Mouse (Mus musculus) midbrain, embryonic 10.5 days (tissue): ENCODE measurements around the gene Rapgef2. TPM values are rescaled to one million over a fixed set of nuclear protein-coding genes. Genes with fewer than 3 reads are reported as not detected.

Source experiments
- DNase-seq: peaks from one replicate; pipeline ENCODE4 v3.0.0-alpha.2; 2017; ENCODE audit warnings: low spot score
- H3K27ac ChIP-seq: fragments of 300-500 bp; sonication (generic); replicated peaks from 2 replicates; pipeline ENCODE4 v1.5.1; 2016; ENCODE audit warnings: mild to moderate bottlenecking
- H3K27me3 ChIP-seq: fragments of 300-500 bp; sonication (generic); 2 replicates; pipeline ENCODE4 v1.6.1; 2016; ENCODE audit warnings: low read depth, mild to moderate bottlenecking; ENCODE audit not compliant: poor library complexity, severe bottlenecking
- H3K36me3 ChIP-seq: fragments of 300-500 bp; sonication (generic); 2 replicates; pipeline ENCODE4 v1.6.1; 2016; ENCODE audit warnings: mild to moderate bottlenecking, moderate library complexity
- H3K4me1 ChIP-seq: fragments of 300-500 bp; sonication (generic); 2 replicates; pipeline ENCODE4 v1.6.1; 2016
- H3K4me3 ChIP-seq: fragments of 300-500 bp; sonication (generic); 2 replicates; pipeline ENCODE4 v1.5.1; 2016; ENCODE audit warnings: mild to moderate bottlenecking, moderate library complexity
- H3K9me3 ChIP-seq: fragments of 300-500 bp; sonication (generic); replicated peaks from 2 replicates; pipeline ENCODE4 v1.6.1; 2016; ENCODE audit warnings: mild to moderate bottlenecking
- WGBS: fragments of 180-500 bp; shearing (Covaris S2); methylation state at CpG from one replicate; pipeline ENCODE4 v1.1.7; 2016; 5-methylcytosine and 5-hydroxymethylcytosine counted together
- polyA plus RNA-seq: library from polyadenylated mRNA; unstranded; fragments of >200 nt; fragmentation: Nextera tagmentation; extraction: Ambion mirVana; gene quantifications from 2 replicates; pipeline ENCODE4 v1.2.1, GENCODE M21; 2016

The Rapgef2 gene
- 3.9 and 5.0 TPM in 2 replicates for polyA plus RNA-seq

DNA sequence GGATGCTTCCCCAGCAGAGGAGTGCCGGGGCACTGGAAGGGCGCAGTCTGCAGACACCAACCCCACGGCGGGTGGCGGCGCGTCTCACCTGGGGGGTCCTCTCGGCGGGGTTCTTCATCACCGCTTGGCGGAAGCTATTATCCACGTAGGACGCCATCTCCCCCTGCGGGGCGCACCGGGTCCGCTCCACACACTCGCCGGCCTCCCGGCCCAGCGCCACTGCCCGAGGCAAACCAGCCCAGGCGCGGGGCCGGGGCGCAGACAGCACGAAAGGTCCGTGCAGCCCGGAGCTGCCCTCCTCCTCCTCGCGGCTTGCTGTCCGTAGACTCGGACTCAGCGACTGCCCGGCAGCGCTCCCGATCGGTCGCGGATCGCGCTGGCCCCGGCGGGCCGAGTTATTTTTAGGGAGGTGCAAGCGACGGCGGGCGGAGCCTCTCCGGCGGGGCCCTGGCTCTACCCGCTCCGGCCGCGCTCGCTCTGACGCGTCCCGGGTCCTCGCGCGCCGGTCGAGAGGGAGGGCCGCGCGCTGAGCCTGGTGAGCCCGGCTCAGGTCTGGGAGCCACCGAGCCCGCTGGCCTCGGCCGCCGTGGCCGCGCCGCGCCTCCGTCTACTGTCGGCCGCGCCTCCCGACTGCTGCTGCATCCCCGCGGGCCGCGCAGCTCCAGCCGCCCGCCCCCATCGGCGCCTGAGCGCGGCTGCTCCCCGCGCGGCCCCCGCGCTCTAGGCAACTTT is at the start of gene Rapgef2:
TSS of gene Rapgef2 (minus strand) at position 142 of the 732 bp plus-strand sequence.
- H3K9me3 ChIP-seq = no peaks in the 10 kb centered on the region
- DNase-seq = peak; percentile 79
- peak within 1 kb of the TSS; percentile 93 for H3K4me3 ChIP-seq
- H3K27ac ChIP-seq = peak within 1 kb of the TSS; percentile 96
- H3K36me3 ChIP-seq = no peaks in the 10 kb centered on the region
- H3K27me3 ChIP-seq = peaks cover 26% of the 10 kb centered on the region
- H3K4me1 ChIP-seq = peaks cover 46% of the 10 kb centered on the region
- under 1% methylated on average over 94 of the region's 97 CpGs for WGBS

DNA sequence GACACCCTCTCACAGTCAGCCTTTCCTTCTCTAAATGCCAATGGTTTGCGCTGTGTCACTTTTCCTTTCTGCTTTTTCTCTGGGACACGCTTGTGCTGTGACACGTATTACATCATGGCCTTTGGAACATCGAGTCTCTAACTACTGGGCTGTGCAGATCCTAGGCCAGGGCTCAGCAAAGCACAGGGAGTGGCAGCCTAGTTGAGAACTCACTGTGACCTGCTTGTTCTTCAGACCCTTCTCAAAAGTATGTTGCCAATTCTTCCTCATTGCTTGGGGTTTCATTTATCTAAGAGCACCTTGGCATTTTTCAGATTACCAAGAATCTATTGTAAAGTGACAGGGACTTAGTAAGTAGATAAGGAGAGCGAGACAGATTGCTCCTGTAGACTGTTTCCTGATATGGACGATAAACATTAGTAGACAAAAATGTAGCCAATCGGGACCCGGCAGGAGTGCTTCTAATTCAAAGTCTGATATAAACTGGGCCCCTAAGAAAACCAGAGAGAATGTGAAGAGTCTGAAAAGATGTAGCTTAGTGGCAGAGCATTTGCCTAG is 47.4 kb upstream of the Rapgef2 start:
- no peaks in the 10 kb centered on the region for H3K9me3 ChIP-seq
- DNase-seq = no peak
- no peaks in the 10 kb centered on the region for H3K27me3 ChIP-seq
- peaks cover 8% of the 10 kb centered on the region for H3K4me1 ChIP-seq
- no peak overlapping the region for H3K4me3 ChIP-seq
- whole genome bisulfite sequencing = 92% methylated on average over 8 of the region's 8 CpGs
- no peak overlapping the region for H3K27ac ChIP-seq
- H3K36me3 ChIP-seq = no peaks in the 10 kb centered on the region

DNA sequence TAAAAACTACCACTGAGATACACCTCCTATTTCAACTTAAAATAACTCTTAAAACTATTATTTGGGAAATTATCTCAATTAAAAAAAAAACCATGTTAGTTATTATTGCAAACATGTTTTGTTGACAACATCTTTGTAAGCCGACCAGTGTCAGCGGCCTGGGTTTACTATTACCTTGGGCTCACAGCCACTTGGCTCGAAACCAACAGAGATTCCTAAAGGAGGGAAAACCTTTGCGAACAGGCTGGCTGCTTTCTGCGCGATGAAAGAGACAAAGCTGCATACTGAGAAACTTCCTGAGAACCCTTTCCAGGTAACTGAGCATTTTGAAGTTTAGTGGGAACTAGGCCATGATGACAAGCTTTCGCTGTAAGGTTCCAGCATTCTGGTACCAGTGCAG is 46.7 kb upstream of the Rapgef2 start:
- H3K4me1 ChIP-seq = peaks cover 8% of the 10 kb centered on the region
- no peak overlapping the region for H3K4me3 ChIP-seq
- WGBS = 93% methylated on average over 7 of the region's 7 CpGs
- no peaks in the 10 kb centered on the region for H3K36me3 ChIP-seq
- no peak for DNase-seq
- no peaks in the 10 kb centered on the region for H3K9me3 ChIP-seq
- no peak overlapping the region for H3K27ac ChIP-seq
- no peaks in the 10 kb centered on the region for H3K27me3 ChIP-seq

DNA sequence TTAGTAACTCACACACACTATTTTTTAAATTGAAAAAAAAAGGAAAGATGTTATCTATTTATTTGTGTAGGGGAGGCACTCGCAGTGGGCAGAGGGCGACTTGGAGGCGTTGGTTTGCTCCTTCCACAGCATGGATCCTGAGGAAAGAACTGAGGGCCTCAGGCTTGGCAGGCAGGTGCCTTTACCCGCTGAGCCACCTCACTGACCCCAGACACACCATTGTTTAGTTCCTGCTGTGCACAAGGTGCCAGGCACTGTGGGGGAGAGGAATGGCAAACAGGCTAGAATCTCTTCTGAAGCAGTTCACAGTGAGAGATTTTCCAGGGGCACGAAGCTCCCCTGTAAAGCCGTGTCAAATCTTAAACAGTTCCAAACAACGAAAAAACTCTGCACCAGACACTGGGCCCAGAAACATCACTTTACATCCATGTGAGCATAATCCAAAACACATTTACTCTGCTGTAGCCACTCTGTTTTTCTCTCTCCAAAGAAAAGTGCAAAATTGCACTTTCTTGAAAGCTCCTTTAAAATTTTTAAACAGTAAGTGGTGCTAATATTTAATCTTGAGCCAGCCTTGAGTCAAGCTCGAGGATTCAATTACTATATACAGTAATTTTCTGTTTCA is 43.5 kb upstream of the Rapgef2 start:
- DNase-seq = no peak
- H3K27ac ChIP-seq = no peak overlapping the region
- 15% methylated on average over 8 of the region's 8 CpGs for WGBS
- no peaks in the 10 kb centered on the region for H3K9me3 ChIP-seq
- no peaks in the 10 kb centered on the region for H3K36me3 ChIP-seq
- H3K4me1 ChIP-seq = peaks cover 18% of the 10 kb centered on the region
- H3K4me3 ChIP-seq = no peak overlapping the region
- H3K27me3 ChIP-seq = no peaks in the 10 kb centered on the region

DNA sequence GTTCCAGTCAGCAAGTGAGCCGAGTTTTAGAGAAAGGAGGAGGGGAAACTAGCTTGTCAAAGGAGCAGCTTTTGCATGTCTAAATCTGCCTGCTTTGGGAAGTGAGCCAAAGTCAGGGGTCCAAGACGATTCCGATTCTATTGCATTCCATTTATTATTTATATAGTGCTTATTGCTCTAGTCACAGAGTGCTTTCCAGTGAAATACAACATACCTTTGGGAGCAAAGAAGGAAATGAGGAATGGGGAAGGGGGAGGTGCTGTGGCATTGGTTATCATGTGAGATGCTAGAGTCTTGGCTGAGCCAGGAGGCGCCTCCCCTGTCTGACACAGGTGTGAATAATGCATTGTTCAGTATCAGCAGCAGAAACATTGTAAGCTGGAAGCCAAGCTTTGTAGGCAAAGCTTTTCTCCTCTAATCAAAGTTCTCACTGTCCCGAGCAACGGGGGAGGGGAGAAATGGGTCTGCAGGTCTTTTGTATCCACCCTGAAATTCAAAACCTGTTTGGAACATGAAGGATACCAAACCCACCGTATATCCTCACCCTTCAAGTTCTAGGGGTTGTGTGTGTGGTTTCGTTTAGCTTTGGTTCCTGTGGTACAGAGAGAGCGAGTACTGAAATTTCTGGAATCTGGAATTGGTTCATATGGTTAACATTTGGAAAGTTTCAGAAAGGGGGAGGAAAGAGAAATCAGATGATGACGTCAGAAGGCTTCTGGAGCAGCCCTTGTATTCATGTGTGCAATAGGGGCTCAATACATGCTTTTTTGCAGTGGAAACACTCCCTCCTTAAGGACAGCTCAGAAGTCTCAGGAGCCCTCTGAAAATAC is 38.6 kb upstream of the Rapgef2 start:
- Histone ChIP-seq H3K4me3 (no peak overlapping the region), H3K4me1 (peaks cover 23% of the 10 kb centered on the region), H3K36me3 (no peaks in the 10 kb centered on the region), H3K9me3 (no peaks in the 10 kb centered on the region), H3K27ac (no peak overlapping the region), H3K27me3 (no peaks in the 10 kb centered on the region)
- 49% methylated on average over 10 of the region's 10 CpGs for WGBS
- no peak for DNase-seq

DNA sequence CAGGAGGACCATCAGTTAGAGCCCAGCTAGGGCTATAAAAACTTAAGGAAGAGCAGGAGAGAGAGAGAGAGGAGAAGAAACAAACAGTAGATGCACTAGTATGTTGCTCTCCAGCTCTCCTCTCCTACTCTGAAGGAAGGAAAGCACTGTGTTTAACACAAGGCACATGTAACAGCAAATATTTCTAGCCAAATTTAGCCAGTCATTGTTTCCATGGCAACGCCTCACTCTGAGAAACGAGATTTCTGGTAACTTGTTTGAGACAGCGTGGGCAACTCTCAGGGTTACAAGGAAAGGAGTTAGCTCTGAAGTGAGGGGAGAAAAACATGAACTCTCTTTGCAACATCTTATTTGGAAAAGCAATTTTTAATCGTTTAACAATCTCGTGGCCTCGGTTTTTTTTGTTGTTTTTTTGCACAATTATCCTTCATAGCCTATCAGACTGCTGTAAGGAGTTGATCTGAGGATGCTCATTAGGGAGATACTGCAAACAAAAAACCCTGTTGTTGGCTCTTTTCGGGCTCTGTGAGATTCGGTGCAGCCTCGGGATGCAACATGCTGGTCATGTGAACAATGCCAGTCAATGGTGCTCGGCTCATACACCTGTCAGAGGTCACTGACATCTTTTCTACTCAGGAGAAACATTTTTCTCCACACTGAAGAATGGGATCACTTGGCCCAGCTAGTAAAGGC is 27.8 kb upstream of the Rapgef2 start:
- Histone ChIP-seq H3K4me1 (peaks cover 9% of the 10 kb centered on the region), H3K9me3 (no peaks in the 10 kb centered on the region), H3K4me3 (no peak overlapping the region), H3K27ac (no peak overlapping the region), H3K36me3 (no peaks in the 10 kb centered on the region), H3K27me3 (no peaks in the 10 kb centered on the region)
- no peak for DNase-seq
- 68% methylated on average over 10 of the region's 10 CpGs for WGBS

DNA sequence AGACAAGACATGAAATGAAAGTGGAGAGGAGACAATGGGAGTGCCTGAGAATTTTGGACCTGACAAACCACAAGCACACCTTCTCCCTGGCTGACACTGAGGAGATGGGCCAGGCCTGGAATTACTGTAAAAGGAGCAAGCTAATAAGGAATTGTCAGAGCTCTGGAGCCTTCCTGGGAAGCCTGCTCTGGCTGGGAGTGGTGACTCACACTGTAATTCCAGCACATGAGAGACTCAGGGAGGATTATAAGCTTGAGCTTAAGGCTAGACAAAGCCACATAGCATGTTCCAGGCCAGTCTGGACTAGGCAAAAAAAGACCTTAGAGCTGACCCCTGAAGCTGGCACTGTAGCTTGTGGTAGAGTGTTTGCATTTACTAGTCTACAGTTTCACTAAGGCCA is 25.6 kb upstream of the Rapgef2 start:
- no peak overlapping the region for H3K4me3 ChIP-seq
- H3K27me3 ChIP-seq = no peaks in the 10 kb centered on the region
- no peaks in the 10 kb centered on the region for H3K36me3 ChIP-seq
- no peak for DNase-seq
- no peaks in the 10 kb centered on the region for H3K9me3 ChIP-seq
- no peak overlapping the region for H3K27ac ChIP-seq
- peaks cover 9% of the 10 kb centered on the region for H3K4me1 ChIP-seq

DNA sequence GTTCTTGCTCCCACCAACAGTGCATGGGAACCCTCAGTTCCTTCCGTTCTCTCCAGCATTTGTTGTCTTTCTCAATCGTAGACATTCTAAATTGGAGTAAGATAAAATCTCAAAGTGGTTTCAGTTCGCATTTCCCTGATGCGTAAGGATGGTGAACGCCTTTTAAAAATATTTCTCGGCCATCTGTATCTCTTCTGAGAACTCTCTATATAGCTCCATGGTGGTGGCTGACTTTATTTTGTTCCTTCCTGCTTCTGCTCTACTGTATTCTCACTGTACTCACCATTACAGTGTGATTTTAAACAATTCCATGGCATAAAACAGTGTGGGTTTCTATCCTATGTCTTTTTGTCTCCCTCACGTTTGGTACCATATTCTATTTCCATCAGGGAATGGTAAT is 23.9 kb upstream of the Rapgef2 start:
- no peaks in the 10 kb centered on the region for H3K36me3 ChIP-seq
- no peak for DNase-seq
- H3K4me3 ChIP-seq = no peak overlapping the region
- no peaks in the 10 kb centered on the region for H3K9me3 ChIP-seq
- 91% methylated on average over 7 of the region's 7 CpGs for WGBS
- peaks cover 12% of the 10 kb centered on the region for H3K4me1 ChIP-seq
- no peak overlapping the region for H3K27ac ChIP-seq
- no peaks in the 10 kb centered on the region for H3K27me3 ChIP-seq

DNA sequence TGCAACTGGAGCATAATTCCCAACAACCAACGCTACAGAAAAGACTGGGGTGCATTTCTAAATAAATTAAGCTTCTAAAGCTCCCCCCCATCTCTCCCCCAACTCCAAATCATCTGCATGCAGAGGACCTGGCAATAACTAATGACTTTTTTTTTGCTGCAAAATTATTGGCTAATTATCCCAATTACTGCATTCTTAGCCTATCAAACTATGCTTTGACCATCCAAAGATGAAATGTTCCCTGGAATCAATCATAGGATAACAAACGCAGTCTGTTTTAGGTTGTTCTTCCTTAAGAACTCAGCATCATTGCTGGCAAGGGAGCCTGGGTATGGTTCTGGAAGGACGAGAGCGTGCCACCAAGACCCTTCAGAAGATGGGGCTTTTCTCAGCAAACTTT is 22.3 kb upstream of the Rapgef2 start:
- no peaks in the 10 kb centered on the region for H3K9me3 ChIP-seq
- H3K36me3 ChIP-seq = no peaks in the 10 kb centered on the region
- no peak overlapping the region for H3K27ac ChIP-seq
- H3K4me1 ChIP-seq = peaks cover 3% of the 10 kb centered on the region; the same call in 1 of the 2 replicates
- DNase-seq = no peak
- no peak overlapping the region for H3K4me3 ChIP-seq
- 91% methylated on average over 4 of the region's 4 CpGs for WGBS
- no peaks in the 10 kb centered on the region for H3K27me3 ChIP-seq

DNA sequence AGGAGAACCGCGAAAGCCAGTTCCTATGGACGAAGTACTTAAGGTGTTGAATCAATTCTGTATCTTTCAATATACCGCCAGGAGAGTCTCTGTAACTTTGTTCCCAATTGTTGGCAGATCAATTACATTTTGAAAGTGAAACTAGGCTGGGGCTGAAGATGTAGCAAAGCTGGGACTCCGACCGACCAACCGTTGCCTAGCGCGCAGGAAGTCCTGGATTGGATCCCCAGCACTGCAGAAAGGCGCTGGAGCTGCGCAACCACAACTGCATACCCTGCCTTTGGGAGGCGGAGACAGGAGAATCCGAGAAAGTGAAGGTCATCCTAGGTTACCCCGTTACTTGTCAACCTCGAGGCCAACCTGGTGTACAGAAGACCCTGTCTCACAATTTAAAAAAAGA is 13.1 kb upstream of the Rapgef2 start:
- Histone ChIP-seq H3K4me1 (no peaks in the 10 kb centered on the region), H3K36me3 (no peaks in the 10 kb centered on the region), H3K4me3 (no peak overlapping the region), H3K9me3 (no peaks in the 10 kb centered on the region), H3K27me3 (no peaks in the 10 kb centered on the region), H3K27ac (no peak overlapping the region)
- WGBS = 88% methylated on average over 15 of the region's 15 CpGs
- no peak for DNase-seq

DNA sequence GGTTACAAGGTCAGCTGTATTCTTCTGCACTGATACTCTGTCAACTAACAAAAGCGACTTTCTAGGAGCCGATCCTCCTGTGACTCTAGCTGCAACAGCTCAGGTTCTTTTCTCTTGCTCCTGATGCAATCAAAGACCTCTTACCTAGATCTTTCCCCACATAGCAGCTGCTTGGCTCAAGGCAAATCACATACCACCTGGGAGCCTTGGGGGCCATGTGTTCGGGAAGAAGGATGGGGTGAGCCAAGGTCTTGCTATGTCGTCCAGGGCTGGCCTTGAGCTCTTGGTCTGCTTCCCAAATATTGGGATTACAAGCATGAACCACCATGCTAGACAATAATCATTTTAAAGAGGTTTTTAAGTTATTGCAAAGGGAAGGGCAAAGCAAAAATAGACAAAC is 11.0 kb upstream of the Rapgef2 start:
- Histone ChIP-seq H3K4me1 (no peaks in the 10 kb centered on the region), H3K36me3 (no peaks in the 10 kb centered on the region), H3K9me3 (no peaks in the 10 kb centered on the region), H3K4me3 (no peak overlapping the region), H3K27me3 (no peaks in the 10 kb centered on the region), H3K27ac (no peak overlapping the region)
- 92% methylated on average over 4 of the region's 4 CpGs for WGBS
- no peak for DNase-seq

DNA sequence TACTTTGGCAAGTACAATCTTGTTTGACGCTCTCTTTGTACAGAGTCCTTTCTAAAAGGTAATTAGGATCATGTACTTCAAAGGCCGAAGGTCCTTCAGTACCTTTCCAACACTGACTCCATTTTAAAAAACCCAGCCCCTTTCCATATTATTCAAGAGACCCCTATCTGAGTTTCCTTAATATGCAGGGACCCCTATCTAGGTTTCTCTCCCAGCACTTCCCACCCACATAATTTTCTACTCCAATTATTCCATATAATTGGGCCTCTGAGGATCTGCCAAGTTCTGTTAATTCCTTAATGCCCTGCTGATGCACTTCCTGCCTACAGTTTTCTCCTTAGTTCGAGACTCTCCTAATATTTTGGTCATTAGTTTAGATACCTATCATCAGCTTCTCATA is 10.3 kb upstream of the Rapgef2 start:
- no peaks in the 10 kb centered on the region for H3K27me3 ChIP-seq
- no peaks in the 10 kb centered on the region for H3K9me3 ChIP-seq
- H3K27ac ChIP-seq = no peak overlapping the region
- H3K4me1 ChIP-seq = no peaks in the 10 kb centered on the region
- WGBS = 94% methylated on average over 3 of the region's 3 CpGs
- no peak overlapping the region for H3K4me3 ChIP-seq
- DNase-seq = no peak
- no peaks in the 10 kb centered on the region for H3K36me3 ChIP-seq
